19 mouse cellular contexts compared by ENCODE assay signal in the genomic region with DNA sequence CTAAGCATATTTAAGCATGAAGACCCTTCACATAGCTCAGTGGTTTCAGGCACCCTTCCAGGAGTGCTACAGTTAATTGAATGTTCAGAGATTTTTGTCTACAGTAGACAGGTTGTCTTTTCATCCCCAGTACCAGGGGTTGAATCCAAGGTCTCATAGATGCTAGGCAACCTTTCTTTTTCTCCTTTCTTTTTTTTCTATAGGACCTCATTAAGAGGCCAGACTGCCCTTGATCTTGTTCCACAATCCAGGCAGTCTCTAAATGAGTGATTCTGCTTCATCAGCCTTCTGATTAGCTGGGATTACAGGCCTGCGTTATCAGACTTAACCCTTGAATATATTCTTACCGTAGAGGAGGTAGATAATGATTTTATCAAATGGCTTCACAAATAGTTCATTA.
"Had no signal": no experiment of that assay in that cellular context is flagged by ENCODE, and none has a peak within 500 bp of the region (broad histone marks: within the 10 kb centered on the region; RNA-seq: fewer than 3 reads in every experiment).

No protein-coding gene starts in this region.

- H3K36me3 ChIP-seq: lung, embryonic 15.5 days; midbrain, embryonic 13.5 days; midbrain, embryonic 15.5 days; neural tube, embryonic 12.5 days had no signal

- H3K27ac ChIP-seq: lung, embryonic 15.5 days; macrophage; midbrain, embryonic 13.5 days; midbrain, embryonic 15.5 days; neural tube, embryonic 12.5 days had no signal

- DNase-seq: lung, adult 2 months; lung, postnatal 14 days; lung, postnatal 36 days; retina, postnatal 1 day; right cerebral cortex, adult 18-20 months; right cerebral cortex, postnatal 25 days; right cerebral cortex, postnatal 4 days; spleen, adult 18-20 months; thymus, adult 18-20 months; thymus, postnatal 14 days; thymus, postnatal 36 days had no signal

- H3K4me1 ChIP-seq: megakaryocyte, embryonic 14.5 days; neural tube, embryonic 12.5 days had no signal

- H3K9ac ChIP-seq: lung, embryonic 15.5 days; midbrain, embryonic 13.5 days; midbrain, embryonic 15.5 days; neural tube, embryonic 12.5 days had no signal

- H3K9me3 ChIP-seq: lung, embryonic 15.5 days; megakaryocyte, embryonic 14.5 days; midbrain, embryonic 13.5 days; midbrain, embryonic 15.5 days; neural tube, embryonic 12.5 days had no signal

- H3K4me3 ChIP-seq: lung, embryonic 15.5 days; megakaryocyte, embryonic 14.5 days; midbrain, embryonic 13.5 days; midbrain, embryonic 15.5 days; neural tube, embryonic 12.5 days had no signal

- ATAC-seq: lung, postnatal 0 days; midbrain, embryonic 13.5 days; midbrain, embryonic 15.5 days had no signal

- H3K4me2 ChIP-seq: lung, embryonic 15.5 days; midbrain, embryonic 11.5 days; midbrain, embryonic 13.5 days; midbrain, embryonic 15.5 days; neural tube, embryonic 12.5 days had no signal

- H3K27me3 ChIP-seq: megakaryocyte, embryonic 14.5 days; midbrain, embryonic 13.5 days; midbrain, embryonic 15.5 days; neural tube, embryonic 12.5 days had no signal
